Comparison of ENCODE assay signal across 32 mouse cellular contexts in the genomic region with DNA sequence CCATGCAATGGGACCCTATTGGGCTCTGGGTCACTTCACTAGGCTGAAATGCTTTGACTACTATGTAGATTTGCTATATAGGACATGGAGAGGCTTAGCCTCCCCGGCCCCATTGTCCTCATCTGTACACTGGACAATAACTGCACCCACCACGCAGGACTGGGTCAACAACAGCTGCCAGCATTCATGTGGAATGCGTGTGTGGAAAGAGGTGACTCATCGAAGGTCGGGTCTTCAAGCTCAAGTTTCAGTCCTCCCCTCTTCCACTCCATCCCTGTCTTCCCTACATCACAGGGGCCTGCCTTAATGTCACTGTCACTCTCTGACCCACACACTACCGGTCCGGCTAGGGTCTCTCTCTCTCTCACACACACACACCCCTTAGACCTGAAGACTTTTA. TPM values are rescaled to one million over a fixed set of nuclear protein-coding genes. Genes with fewer than 3 reads are reported as not detected.
DNase-seq lines count a peak whose midpoint lies in the region; ATAC-seq and TF ChIP-seq lines count a peak whose summit lies in the region.
"Had no signal": no experiment of that assay in that cellular context is flagged by ENCODE, and none has a peak within 500 bp of the region (broad histone marks: within the 10 kb centered on the region; RNA-seq: fewer than 3 reads in every experiment).

No protein-coding gene starts in this region.

- TF ChIP-seq EP300 in CH12.LX (IDR thresholded peaks at IDR 0.05; ENCODE audit: low read length) = 0 out of 2 replicates have a peak, but pooled peaks have one; percentile 11

- in situ Hi-C loops in CH12.LX (cut with MboI; ENCODE audit: low pct_ligation_motif_present, low pct_unique_long_range_greater_than_20kb, low sequenced_read_pairs) = no loop called here

- no peak for DNase-seq in kidney, adult 8-10 months
- DNase-seq in 3134 (ENCODE audit: extremely low read depth, insufficient read length, low spot score) (peak; percentile 61), CH12.LX (ENCODE audit: extremely low read depth) (no peak)
- peak; percentile 64 for DNase-seq in adrenal gland, postnatal 14 days
- no peak for DNase-seq in layer of hippocampus, postnatal 14 days (ENCODE audit: low spot score in 2 of 2)
- no peak for DNase-seq in thymus, postnatal 10 days (ENCODE audit: low spot score in 2 of 2)
- DNase-seq in spleen, postnatal 14 days (ENCODE audit: low spot score in 2 of 2) = no peak
- DNase-seq: cerebellum, adult 11 months; cerebellum, adult 9-11 months; gastrocnemius, postnatal 25 days; heart, adult 18-20 months; kidney, adult 9 months; kidney, postnatal 25 days; layer of hippocampus, adult 9-11 months; lung, adult 18-20 months; midbrain, embryonic 14.5 days; thymus, postnatal 36 days had no signal

- no peaks in the 10 kb centered on the region for H3K36me3 ChIP-seq in kidney, embryonic 16.5 days (ENCODE audit: insufficient read depth, low read length)
- peaks cover 0 to 5% of the 10 kb centered on the region in 2 experiments for H3K36me3 ChIP-seq in CH12.LX (replicated peaks in 1 of 2; ENCODE audit: control insufficient read depth in 1 of 2, insufficient read depth in 1 of 2, low read length in 1 of 2)
- H3K36me3 ChIP-seq: embryonic facial prominence, embryonic 10.5 days; heart, embryonic 13.5 days; hindbrain, embryonic 12.5 days; intestine, embryonic 15.5 days; limb, embryonic 12.5 days; liver, embryonic 12.5 days; neural tube, embryonic 12.5 days had no signal

- H3K4me2 ChIP-seq in kidney, embryonic 16.5 days (replicated peaks; ENCODE audit: low read depth, low read length) = no peak overlapping the region
- no peak overlapping the region for H3K4me2 ChIP-seq in CH12.LX (ENCODE audit: insufficient read depth, low read depth, poor library complexity, severe bottlenecking)
- H3K4me2 ChIP-seq: heart, embryonic 13.5 days; hindbrain, embryonic 12.5 days; intestine, embryonic 15.5 days; limb, embryonic 12.5 days; liver, embryonic 12.5 days; neural tube, embryonic 12.5 days had no signal

- H3K4me1 ChIP-seq in kidney, embryonic 16.5 days (ENCODE audit: insufficient read depth, low read length) = peaks cover 14% of the 10 kb centered on the region
- peaks cover 44 to 87% of the 10 kb centered on the region in 2 experiments for H3K4me1 ChIP-seq in CH12.LX (ENCODE audit: control insufficient read depth in 1 of 2, insufficient read depth in 2 of 2)
- H3K4me1 ChIP-seq: hindbrain, embryonic 12.5 days; neural tube, embryonic 12.5 days had no signal

- H3K27ac ChIP-seq in kidney, embryonic 16.5 days (ENCODE audit: low read length) = no peak overlapping the region
- H3K27ac ChIP-seq in CH12.LX (ENCODE audit: insufficient read depth, low read depth) = no peak overlapping the region
- H3K27ac ChIP-seq: embryonic facial prominence, embryonic 10.5 days; hindbrain, embryonic 12.5 days; intestine, embryonic 15.5 days; limb, embryonic 12.5 days; liver, embryonic 12.5 days; neural tube, embryonic 12.5 days had no signal

- dilution Hi-C loops in CH12.LX (cut with MboI; ENCODE audit: extremely low pct_ligation_motif_present, extremely low pct_unique_long_range_greater_than_20kb, low sequenced_read_pairs) = no loop called here

- no peak overlapping the region for H3K4me3 ChIP-seq in kidney, embryonic 16.5 days (ENCODE audit: low read length)
- no peak overlapping the region for H3K4me3 ChIP-seq in CH12.LX (replicated peaks in 1 of 3; ENCODE audit: low read depth in 2 of 3, low read length in 2 of 3, poor library complexity in 1 of 3)
- H3K4me3 ChIP-seq: embryonic facial prominence, embryonic 10.5 days; heart, embryonic 13.5 days; hindbrain, embryonic 12.5 days; intestine, embryonic 15.5 days; limb, embryonic 12.5 days; liver, embryonic 12.5 days; neural tube, embryonic 12.5 days had no signal

- no peak for TF ChIP-seq POLR2A in CH12.LX (IDR thresholded peaks at IDR 0.05; ENCODE audit: low read depth, low read length)

- H3K9ac ChIP-seq in kidney, embryonic 16.5 days (replicated peaks; ENCODE audit: low read length) = no peak overlapping the region
- H3K9ac ChIP-seq in CH12.LX (ENCODE audit: insufficient read depth, low read depth) = no peak overlapping the region
- H3K9ac ChIP-seq: heart, embryonic 13.5 days; hindbrain, embryonic 12.5 days; intestine, embryonic 15.5 days; limb, embryonic 12.5 days; liver, embryonic 12.5 days; neural tube, embryonic 12.5 days had no signal

- no peak for TF ChIP-seq CTCF in CH12.LX (conservative IDR thresholded peaks at IDR 0.05 in 1 of 2, IDR thresholded peaks at IDR 0.05 in 1 of 2; ENCODE audit: low read depth in 2 of 2, low read length in 2 of 2)

- no peaks in the 10 kb centered on the region for H3K9me3 ChIP-seq in kidney, embryonic 16.5 days (ENCODE audit: low read length)
- H3K9me3 ChIP-seq in CH12.LX (replicated peaks; ENCODE audit: low read length) = no peaks in the 10 kb centered on the region
- H3K9me3 ChIP-seq: embryonic facial prominence, embryonic 10.5 days; heart, embryonic 13.5 days; hindbrain, embryonic 12.5 days; intestine, embryonic 15.5 days; limb, embryonic 12.5 days; liver, embryonic 12.5 days; neural tube, embryonic 12.5 days had no signal

- H3K27me3 ChIP-seq in kidney, embryonic 16.5 days (ENCODE audit: insufficient read depth, low read length) = no peaks in the 10 kb centered on the region
- H3K27me3 ChIP-seq in CH12.LX (replicated peaks) = no peaks in the 10 kb centered on the region
- H3K27me3 ChIP-seq: heart, embryonic 13.5 days; hindbrain, embryonic 12.5 days; intestine, embryonic 15.5 days; limb, embryonic 12.5 days; neural tube, embryonic 12.5 days had no signal

- ATAC-seq in kidney, embryonic 16.5 days (ENCODE audit: low FRiP score, low TSS enrichment) = peak; percentile 25; the same call in 1 of the 2 replicates
- ATAC-seq: forebrain, embryonic 16.5 days; intestine, embryonic 15.5 days; liver, embryonic 12.5 days had no signal

- H3K79me2 ChIP-seq in CH12.LX (replicated peaks; ENCODE audit: control insufficient read depth, extremely low read depth, insufficient read depth, poor library complexity, severe bottlenecking) = no peaks in the 10 kb centered on the region

- 21% methylated on average over 7 of the region's 7 CpGs for WGBS in kidney, embryonic 16.5 days

- no peak for TF ChIP-seq RAD21 in CH12.LX (IDR thresholded peaks at IDR 0.05; ENCODE audit: low read depth, low read length)

TF ChIP-seq in CH12.LX, 34 proteins besides CTCF, POLR2A, EP300 and RAD21:
- TF ChIP-seq MXI1 (IDR thresholded peaks at IDR 0.05; ENCODE audit: low read depth, low read length) = no peak
- TF ChIP-seq BHLHE40 (IDR thresholded peaks at IDR 0.05; ENCODE audit: low read depth, low read length) = no peak
- TF ChIP-seq MEF2A (IDR thresholded peaks at IDR 0.05; ENCODE audit: borderline replicate concordance, low read depth, low read length) = no peak
- TF ChIP-seq ZC3H11A (IDR thresholded peaks at IDR 0.05; ENCODE audit: low read depth, low read length) = no peak
- TF ChIP-seq ETS1 (conservative IDR thresholded peaks at IDR 0.05; ENCODE audit: low read depth, low read length) = no peak
- no peak for TF ChIP-seq SIN3A (IDR thresholded peaks at IDR 0.05; ENCODE audit: low read length)
- TF ChIP-seq TCF12 (IDR thresholded peaks at IDR 0.05; ENCODE audit: low read depth, low read length) = no peak
- no peak for TF ChIP-seq MAFK (IDR thresholded peaks at IDR 0.05; ENCODE audit: insufficient replicate concordance, low read length)
- no peak for TF ChIP-seq KAT2A (IDR thresholded peaks at IDR 0.05; ENCODE audit: insufficient replicate concordance, low read length)
- TF ChIP-seq ZNF384 (IDR thresholded peaks at IDR 0.05; ENCODE audit: low read depth, low read length) = no peak
- TF ChIP-seq TBP (conservative IDR thresholded peaks at IDR 0.05; ENCODE audit: low read depth, low read length) = no peak

RNA-seq across cellular contexts. Expression of a gene that starts 9.0 kb away (rescaled TPM):
- polyA plus RNA-seq in kidney, embryonic 16.5 days (2015; fragmentation: Nextera tagmentation; extraction: Ambion mirVana) = 5.8 and 7.3 TPM in 2 replicates
- total RNA-seq in CH12.LX (2012; rRNA removed) (26.1 and 29.1 TPM in 2 replicates), CH12.LX (2014; rRNA removed) (17.3 and 18.8 TPM in 2 replicates)
- 23.0 and 27.6 TPM in 2 replicates for polyA plus RNA-seq in CH12.LX (2012; ENCODE audit: insufficient read length, low read depth)
- total RNA-seq in adrenal gland, postnatal 14 days (2021) = 2.4 and 3.7 TPM in 2 replicates
- 1 to 10 TPM; 1.1 to 1.3 TPM for total RNA-seq in layer of hippocampus, postnatal 14 days (2021)

RNA-seq across cellular contexts. Expression of a gene that starts 12.1 kb away (rescaled TPM):
- not detected in 2 replicates for polyA plus RNA-seq in kidney, embryonic 16.5 days (2015; fragmentation: Nextera tagmentation; extraction: Ambion mirVana)
- total RNA-seq in CH12.LX (2012; rRNA removed) = 0.25 TPM in 1 of 2 replicates, not detected in the other
- not detected in 2 replicates for total RNA-seq in CH12.LX (2014; rRNA removed)
- 0.43 TPM in 1 of 2 replicates, not detected in the other for polyA plus RNA-seq in CH12.LX (2012; ENCODE audit: insufficient read length, low read depth)
- total RNA-seq in adrenal gland, postnatal 14 days (2021) = not detected in 2 replicates
- total RNA-seq in layer of hippocampus, postnatal 14 days (2021) = not detected
- total RNA-seq: adrenal gland, adult 18-20 months; gastrocnemius, postnatal 25 days; heart, adult 18-20 months; heart, postnatal 25 days; megakaryocyte, adult 5-6 weeks had no signal
- polyA plus RNA-seq: cortical plate, adult 2 months; embryonic facial prominence, embryonic 10.5 days; forebrain, embryonic 16.5 days; heart, embryonic 13.5 days; hindbrain, embryonic 12.5 days; intestine, embryonic 15.5 days; limb, embryonic 12.5 days; liver, embryonic 12.5 days; midbrain, embryonic 14.5 days; neural tube, embryonic 12.5 days; stomach, embryonic 14.5 days had no signal

RNA-seq across cellular contexts. Expression of a gene that starts 14.4 kb away (rescaled TPM):
- not detected in 2 replicates for polyA plus RNA-seq in kidney, embryonic 16.5 days (2015; fragmentation: Nextera tagmentation; extraction: Ambion mirVana)
- total RNA-seq in CH12.LX (2012; rRNA removed) = not detected in 2 replicates
- total RNA-seq in CH12.LX (2014; rRNA removed) = not detected in 2 replicates
- not detected in 2 replicates for polyA plus RNA-seq in CH12.LX (2012; ENCODE audit: insufficient read length, low read depth)
- total RNA-seq in adrenal gland, postnatal 14 days (2021) = not detected in 2 replicates
- not detected for total RNA-seq in layer of hippocampus, postnatal 14 days (2021)
- total RNA-seq: adrenal gland, adult 18-20 months; gastrocnemius, postnatal 25 days; heart, adult 18-20 months; heart, postnatal 25 days; megakaryocyte, adult 5-6 weeks had no signal
- polyA plus RNA-seq: cortical plate, adult 2 months; embryonic facial prominence, embryonic 10.5 days; forebrain, embryonic 16.5 days; heart, embryonic 13.5 days; hindbrain, embryonic 12.5 days; intestine, embryonic 15.5 days; limb, embryonic 12.5 days; liver, embryonic 12.5 days; midbrain, embryonic 14.5 days; neural tube, embryonic 12.5 days; spleen, adult 2 months; stomach, embryonic 14.5 days had no signal

RNA-seq across cellular contexts. Expression of a gene that starts 19.6 kb away (rescaled TPM):
- not detected in 2 replicates for polyA plus RNA-seq in kidney, embryonic 16.5 days (2015; fragmentation: Nextera tagmentation; extraction: Ambion mirVana)
- not detected in 2 replicates for total RNA-seq in CH12.LX (2012; rRNA removed)
- total RNA-seq in CH12.LX (2014; rRNA removed) = not detected in 2 replicates
- polyA plus RNA-seq in CH12.LX (2012; ENCODE audit: insufficient read length, low read depth) = not detected in 2 replicates
- total RNA-seq in adrenal gland, postnatal 14 days (2021) = not detected in 2 replicates
- not detected for total RNA-seq in layer of hippocampus, postnatal 14 days (2021)
- total RNA-seq: adrenal gland, adult 18-20 months; gastrocnemius, postnatal 25 days; heart, adult 18-20 months; heart, postnatal 25 days; megakaryocyte, adult 5-6 weeks had no signal
- polyA plus RNA-seq: cortical plate, adult 2 months; embryonic facial prominence, embryonic 10.5 days; forebrain, embryonic 16.5 days; heart, embryonic 13.5 days; hindbrain, embryonic 12.5 days; intestine, embryonic 15.5 days; limb, embryonic 12.5 days; liver, embryonic 12.5 days; midbrain, embryonic 14.5 days; neural tube, embryonic 12.5 days; spleen, adult 2 months; stomach, embryonic 14.5 days had no signal

RNA-seq across cellular contexts. Expression of a gene that starts 29.3 kb away (rescaled TPM):
- not detected in 2 replicates for polyA plus RNA-seq in kidney, embryonic 16.5 days (2015; fragmentation: Nextera tagmentation; extraction: Ambion mirVana)
- not detected in 2 replicates for total RNA-seq in CH12.LX (2012; rRNA removed)
- total RNA-seq in CH12.LX (2014; rRNA removed) = not detected in 2 replicates
- not detected in 2 replicates for polyA plus RNA-seq in CH12.LX (2012; ENCODE audit: insufficient read length, low read depth)
- total RNA-seq in adrenal gland, postnatal 14 days (2021) = not detected in 2 replicates
- total RNA-seq in layer of hippocampus, postnatal 14 days (2021) = not detected
- total RNA-seq: adrenal gland, adult 18-20 months; gastrocnemius, postnatal 25 days; heart, adult 18-20 months; heart, postnatal 25 days; megakaryocyte, adult 5-6 weeks had no signal
- polyA plus RNA-seq: cortical plate, adult 2 months; forebrain, embryonic 16.5 days; hindbrain, embryonic 12.5 days; intestine, embryonic 15.5 days; liver, embryonic 12.5 days; midbrain, embryonic 14.5 days; neural tube, embryonic 12.5 days; stomach, embryonic 14.5 days had no signal

Comparison
In these comparisons a context has a peak if more than half of its experiments do, and no peak if none do; other contexts are left out.
1. DNase-seq: peak in 3134 (single experiment) and adrenal gland, postnatal 14 days (single experiment); none in kidney, adult 8-10 months (0 of 2), CH12.LX (single experiment), layer of hippocampus, postnatal 14 days (0 of 2), thymus, postnatal 10 days (0 of 2) and spleen, postnatal 14 days (0 of 2).